Mouse (Mus musculus): ENCODE data around the gene Pcbp2.

Gene Pcbp2

DNA sequence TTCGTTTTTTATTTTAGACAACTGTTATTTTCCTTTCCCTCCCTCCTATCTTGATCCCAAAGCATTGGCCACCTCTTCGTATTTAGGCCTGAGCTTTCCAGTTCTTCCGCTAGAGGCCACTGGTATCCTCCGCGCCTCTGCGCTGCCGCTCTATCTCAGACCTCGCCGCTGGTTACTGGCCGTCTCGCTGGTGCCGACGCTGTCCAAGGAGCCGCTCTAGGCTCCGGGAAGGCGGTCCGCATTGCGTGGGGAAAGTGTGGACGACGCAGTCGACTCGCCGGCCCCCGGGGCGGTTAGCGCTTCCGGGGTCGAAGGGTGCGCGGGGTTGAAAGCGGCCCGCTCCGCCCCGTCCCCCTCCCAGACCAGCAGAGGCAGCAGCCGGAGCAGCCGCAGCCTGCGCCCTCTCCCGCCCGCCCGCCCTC lies at the start of gene Pcbp2:
TSS of gene Pcbp2 (plus strand) at position 357 of the 422 bp plus-strand sequence.
- DNase-seq: peak; percentile 96 to 98

DNA sequence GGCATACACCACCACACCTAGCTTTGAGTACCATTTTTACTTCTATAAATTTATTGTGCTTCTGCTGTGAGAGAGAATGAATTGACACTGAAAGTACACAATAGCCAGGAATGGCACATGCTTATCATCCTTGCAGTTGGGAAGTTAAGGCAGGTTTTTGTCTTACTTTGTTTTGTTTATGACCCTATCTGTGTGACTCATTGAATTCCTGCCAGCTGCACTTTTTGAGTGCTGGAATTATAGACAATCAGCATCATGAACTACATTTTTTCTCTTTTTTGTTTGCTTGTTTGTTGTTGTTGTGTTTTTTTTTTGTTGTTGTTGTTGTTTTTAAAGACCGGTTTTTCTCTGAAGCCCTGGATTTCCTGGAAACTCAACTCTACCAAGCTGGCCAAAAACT lies 49.4 kb upstream of the Pcbp2 start:
- no peak for DNase-seq

DNA sequence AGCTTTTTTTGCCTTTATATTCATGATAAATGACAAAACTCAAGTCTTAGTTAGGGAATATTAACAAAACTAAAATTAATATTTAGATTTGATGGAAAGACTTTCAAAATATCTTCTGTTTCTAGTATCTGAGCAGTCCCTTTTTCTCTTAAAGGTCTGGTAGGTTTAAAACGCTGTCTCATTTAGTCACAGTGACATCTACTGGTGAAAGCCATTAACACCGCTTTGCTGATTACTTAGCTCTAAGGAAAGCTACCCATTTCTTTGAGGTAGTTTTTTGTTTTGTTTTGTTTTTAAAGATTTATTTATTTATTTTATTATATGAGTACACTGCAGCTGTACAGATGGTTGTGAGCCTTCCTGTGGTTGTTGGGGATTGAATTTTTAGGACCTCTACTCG lies 48.9 kb upstream of the Pcbp2 start:
- DNase-seq: peak in 1 of 2 experiments; percentile 63

DNA sequence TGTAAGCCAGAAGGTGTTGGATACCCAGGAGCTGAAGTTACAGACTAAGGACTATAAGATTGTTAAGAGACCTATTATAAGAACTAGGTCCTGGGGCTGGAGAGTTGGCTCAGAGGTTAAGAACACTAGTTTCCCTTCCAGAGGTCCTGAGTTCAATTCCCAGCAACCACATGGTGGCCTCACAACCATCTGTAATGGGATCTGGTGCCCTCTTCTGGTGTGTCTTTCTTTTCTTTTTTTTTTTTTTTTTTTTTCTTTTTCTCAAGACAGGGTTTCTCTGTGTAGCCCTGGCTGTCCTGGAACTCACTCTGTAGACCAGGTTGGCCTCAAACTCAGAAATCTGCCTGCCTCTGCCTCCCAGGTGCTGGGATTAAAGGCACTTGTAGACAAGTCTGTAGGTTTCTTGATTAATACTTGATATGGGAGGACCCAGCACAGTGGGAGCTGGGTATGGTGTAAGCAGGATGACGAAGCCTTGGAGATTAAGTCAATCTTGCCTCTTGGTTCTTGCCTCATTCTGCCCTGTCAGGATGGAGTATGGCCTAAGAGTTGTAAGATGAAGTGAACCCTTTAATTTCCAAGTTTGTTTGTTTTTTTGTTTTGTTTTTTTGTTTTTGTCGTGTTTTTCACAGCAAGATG lies 46.6 kb upstream of the Pcbp2 start:
- DNase-seq: no peak

DNA sequence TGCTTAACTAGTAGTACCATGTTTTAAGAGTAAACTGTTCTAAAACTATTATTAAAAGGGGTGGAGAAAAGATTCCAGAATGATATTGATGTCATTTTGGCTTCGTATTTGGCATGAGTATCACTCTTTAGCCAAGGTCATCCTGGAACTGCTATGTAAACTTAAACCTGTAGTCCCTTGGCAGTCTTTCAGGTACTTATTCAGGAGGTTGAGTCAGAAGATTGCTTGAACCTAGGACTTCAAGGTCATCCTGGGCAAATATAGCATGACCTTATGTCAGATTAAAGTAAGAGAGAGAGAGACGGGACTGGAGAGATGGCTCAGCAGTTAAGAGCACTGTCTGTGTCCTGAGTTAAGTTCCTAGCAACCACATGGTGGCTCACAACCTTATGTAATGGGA lies 45.7 kb upstream of the Pcbp2 start:
- no peak for DNase-seq

DNA sequence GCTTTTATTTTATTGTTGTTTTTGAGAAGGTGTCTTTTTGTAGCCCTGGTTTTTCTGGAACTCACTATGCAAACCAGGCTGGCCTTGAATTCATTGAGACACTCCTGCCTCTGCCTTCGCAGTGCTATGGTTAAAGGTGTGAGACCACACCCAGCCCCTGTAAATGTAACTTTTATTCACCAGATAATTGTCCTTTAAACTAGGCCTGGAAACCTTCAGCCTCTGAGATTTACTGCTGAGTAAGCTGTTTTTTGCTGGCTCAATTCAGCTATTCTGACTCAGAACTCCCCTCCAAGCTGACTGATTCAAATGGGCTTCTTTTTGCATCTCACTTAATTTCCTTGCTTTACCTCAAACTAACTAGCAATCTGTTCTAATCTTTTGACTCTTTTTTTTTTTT lies 43.4 kb upstream of the Pcbp2 start:
- DNase-seq: no peak

DNA sequence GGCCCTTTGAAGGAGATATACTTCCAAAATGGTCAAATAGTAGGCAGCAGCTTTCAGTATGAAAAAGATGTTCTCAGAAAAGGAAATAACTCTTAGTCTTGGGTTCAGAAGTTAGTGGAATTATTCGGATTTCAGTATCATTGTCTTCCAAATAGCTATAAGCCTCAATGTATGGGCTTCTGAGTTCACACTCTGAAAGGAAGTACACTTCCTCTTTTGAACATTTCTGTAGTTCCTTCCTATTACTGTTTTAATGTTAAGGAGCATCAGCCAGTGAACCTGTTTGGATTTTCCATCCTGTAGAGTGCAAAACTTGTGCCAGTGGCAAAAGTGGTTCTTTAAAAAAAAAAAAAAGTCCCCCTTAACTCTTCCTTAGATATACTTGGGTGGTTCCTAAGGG lies 38.3 kb upstream of the Pcbp2 start:
- no peak for DNase-seq

DNA sequence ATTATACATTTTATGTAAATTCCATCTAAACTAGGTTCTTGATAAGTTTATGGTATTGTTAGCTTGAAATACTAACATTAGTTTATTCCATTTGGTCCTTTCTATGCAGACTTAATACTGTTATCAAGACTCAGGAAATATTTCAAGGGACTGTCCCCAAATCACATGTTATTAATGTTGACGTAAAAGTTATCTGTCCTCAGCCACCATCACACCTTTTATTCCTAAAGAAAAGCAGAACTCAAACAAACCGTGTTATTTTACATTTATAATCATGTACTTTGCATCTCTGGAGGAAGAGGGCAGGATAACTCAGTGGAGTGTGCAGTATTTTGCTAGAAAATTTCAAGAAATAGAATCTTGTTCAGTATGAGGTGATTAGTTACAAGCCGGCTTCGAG lies 37.2 kb upstream of the Pcbp2 start:
- no peak for DNase-seq

DNA sequence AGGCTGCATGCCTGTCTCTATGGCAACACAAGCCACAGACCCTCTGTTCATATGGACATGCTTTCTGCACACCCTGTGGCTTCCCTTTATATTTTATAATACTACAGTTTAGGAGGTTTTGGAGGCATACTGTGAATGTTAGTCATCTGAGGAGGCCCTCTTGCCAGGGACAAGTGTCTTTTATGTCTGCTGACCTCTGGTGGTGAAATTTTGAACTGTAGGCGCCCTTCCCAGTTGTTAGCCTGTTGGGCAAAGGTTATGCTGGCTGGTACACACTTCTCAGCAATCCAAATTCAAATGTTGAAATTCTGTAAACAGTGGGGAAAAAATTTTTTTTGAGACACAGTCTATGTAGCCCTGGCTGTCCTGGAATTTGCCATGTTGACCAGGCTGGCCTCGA lies 27.8 kb upstream of the Pcbp2 start:
- peak; percentile 87 to 90 for DNase-seq

DNA sequence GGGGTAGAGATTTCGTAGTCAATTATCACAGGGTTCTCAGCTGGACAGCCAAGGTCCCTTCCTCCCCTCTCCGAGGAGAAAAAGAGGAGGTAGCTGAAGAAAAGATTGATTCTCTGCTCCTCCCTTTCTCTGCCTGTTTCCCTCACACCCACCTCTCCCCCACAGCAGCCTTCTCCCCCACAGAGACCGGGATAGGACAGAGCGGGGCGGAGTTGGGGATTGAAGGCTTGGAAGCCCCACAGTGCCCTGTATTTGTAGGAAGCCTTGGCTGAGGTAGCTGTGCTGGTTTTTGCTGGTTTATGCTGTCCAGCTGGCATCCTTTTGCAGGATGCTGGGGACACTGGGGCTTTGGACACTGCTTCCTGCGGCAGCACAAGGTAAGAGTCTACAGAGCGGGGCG lies 25.2 kb upstream of the Pcbp2 start, which contains the start of gene Amhr2:
TSS of gene Amhr2 (plus strand) at position 222 of the 400 bp plus-strand sequence.
- DNase-seq: no peak

DNA sequence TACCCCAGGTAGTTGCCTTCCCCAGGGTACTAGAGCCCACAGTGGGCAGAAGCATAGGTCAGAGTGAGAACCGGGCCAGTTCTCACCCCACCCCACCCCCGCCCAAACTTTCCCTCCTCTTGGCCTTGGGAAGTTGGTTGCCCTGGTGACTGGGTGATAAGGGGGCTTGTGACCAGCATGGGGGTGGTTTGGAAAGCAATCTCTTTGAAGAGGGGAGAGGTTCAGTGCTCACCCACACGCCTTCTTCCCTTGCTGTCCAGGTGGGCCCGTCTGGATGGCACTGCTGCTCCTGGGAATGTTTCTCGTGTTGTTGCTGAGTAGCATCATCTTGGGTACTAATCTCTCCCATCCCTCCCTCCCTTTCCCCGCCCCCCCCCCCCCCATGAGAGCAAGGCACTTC lies 23.9 kb upstream of the Pcbp2 start:
- DNase-seq: no peak

DNA sequence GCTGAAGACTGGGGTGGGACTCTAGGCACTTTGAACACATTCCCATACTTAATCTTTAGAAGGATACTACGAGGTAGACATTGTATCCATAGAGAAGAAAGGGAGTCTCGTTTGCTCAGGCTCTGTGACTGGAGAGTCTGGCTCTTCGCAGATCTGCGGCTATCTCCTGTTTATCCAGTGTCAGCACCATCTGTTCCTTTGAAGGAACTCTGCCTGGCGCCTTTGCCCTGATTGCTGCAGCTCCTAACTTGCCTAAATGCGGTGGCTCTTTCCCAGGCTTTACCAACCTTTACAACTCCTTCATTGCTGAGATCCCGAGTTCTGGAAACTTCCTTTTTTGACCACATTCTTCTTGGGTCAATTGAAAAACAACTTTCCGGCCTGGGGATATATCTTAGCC lies 21.0 kb upstream of the Pcbp2 start:
- no peak for DNase-seq

DNA sequence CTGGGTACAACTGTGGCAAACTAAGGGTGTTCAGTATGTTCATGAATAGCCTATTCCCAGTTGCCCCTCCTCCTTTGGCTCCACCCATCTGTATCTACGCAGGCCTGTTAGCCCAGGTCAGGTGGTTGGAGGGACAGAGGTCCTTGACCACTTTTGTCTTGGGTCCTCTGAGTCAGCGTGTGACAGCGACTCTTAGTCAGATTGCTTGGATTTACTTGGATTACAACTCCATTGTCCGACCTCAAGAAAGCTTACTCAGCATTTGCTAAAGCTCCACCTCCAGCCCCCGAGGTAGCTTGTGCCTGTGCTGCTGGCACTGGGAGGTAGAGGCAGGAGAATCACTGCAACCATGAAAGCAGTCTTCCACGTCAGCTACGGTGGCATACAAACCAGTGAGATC lies 19.4 kb upstream of the Pcbp2 start:
- DNase-seq: no peak

DNA sequence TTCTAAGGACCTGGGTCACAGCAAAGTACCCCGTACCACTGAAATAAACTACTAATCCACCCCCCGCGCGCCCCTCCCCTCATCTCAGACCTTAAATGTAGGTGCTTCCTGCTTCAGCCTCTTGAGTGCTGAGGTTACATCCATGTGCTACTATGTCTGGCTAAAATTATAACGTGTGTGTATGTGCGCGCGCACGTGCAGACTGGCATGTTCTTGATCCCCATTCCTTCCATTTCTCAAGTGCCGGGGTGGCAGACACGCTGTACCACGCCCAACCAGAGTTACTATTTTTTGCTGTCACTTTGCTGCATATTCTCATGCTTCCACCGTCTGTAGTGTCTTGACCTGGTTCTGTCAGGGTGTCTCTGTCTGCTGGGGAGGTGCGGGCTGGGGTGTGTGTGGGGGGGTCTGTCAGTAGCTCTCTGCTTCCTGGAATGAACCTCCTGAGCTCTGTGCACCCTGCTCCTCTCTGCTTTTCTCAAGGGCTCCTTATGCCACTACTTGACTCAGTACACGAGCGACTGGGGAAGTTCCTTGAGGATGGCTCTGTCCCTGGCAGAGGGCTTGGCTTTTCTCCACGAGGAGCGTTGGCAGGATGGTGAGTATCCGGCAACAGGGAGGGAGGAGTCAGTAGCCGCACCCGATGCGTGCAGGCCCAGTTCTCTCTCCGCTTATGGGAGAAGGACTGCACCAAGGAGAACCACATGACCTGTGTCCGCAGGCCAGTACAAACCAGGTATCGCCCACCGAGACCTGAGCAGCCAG lies 18.5 kb upstream of the Pcbp2 start:
- peak in 1 of 2 experiments; percentile 46 for DNase-seq

DNA sequence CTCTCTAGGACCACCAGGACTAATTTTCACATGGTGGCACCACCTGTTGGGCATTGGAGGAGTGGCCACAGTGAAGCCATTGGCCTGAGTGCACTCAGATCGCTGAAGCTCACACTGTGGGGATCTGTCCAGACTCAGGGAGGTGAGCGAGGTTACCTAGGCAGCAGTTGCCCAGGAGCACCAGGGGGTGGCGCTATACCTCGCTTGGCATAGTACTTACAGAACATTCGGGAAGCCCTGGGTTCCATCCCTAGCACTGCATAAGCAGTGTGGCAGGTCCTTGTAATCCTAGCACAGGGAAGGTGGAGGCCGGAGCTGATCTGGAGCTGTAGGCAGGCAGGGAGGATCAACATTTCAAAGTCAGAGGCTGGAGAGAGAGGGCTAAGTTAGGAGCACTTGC lies 14.3 kb upstream of the Pcbp2 start:
- DNase-seq: peak; percentile 29 to 49

DNA sequence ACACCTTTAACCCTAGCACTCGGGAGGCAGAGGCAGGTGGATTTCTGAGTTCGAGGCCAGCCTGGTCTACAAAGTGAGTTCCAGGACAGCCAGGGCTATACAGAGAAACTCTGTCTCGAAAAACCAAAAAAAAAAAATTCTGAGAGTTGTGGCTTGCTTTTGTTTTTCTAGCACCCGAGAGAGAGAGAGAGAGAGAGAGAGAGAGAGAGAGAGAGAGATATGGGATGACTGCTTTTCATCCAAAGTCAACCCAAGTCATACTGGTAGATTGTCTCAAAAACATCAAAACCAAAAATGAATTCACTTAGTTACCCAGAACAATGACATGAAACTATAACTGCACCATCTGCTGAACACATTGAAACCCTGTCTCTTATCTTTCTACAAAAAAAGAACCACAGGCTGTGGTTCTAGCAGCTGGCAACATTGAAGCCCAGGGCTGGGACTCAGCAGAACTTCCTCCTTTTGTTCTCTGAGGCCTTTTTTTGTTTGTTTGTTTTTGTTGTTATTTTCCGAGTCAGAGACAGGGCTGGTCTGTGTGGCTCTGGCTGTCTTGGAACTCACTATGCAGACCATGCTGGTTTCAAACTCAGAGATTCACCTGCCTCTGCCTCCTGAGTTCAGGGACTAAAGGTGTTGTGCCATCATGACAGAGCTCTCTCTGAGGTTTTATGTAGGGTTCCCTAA lies 12.1 kb upstream of the Pcbp2 start:
- no peak for DNase-seq

DNA sequence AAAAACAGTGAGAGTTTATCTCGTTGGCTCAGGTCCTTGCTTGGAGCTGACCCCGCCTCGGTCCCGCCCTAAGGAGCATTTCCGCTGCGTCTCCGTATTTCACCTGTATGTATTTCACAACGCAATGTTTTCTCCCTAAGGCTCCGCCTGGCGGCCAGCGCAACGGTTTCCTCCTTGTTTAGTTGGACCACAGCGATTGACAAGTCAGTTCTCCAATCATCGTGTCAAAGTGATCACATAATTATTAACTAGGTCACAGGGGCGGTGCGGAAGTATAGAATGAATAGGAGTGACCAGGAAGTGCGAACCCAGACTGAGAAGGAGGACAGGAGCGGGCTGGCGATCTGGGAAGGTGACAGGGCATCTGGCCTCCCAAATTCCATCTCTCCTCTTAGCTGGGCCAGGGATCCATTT lies 11.4 kb upstream of the Pcbp2 start, which contains the start of gene Prr13:
TSS of gene Prr13 (plus strand) at position 125 of the 414 bp plus-strand sequence.
- DNase-seq: peak; percentile 93 to 96

DNA sequence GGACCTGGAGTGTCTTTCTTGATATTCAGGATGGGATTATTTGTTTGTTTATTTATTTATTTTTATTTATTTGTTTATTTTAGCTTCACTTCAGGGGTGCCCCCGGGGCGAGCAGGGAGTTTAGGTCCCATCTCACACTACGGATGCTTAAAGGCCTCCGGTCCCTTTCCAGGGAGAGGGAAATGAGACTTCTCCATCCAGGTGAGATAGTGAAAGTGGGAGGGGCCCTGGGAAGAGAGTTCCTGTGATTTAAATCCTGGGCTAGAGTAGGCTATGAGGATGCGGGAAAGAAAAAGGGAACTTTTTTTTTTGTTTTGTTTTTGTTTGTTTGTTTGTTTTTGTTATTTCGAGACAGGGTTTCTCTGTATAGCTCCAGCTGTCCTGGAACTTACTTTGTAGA lies 11.0 kb upstream of the Pcbp2 start:
- no peak for DNase-seq

DNA sequence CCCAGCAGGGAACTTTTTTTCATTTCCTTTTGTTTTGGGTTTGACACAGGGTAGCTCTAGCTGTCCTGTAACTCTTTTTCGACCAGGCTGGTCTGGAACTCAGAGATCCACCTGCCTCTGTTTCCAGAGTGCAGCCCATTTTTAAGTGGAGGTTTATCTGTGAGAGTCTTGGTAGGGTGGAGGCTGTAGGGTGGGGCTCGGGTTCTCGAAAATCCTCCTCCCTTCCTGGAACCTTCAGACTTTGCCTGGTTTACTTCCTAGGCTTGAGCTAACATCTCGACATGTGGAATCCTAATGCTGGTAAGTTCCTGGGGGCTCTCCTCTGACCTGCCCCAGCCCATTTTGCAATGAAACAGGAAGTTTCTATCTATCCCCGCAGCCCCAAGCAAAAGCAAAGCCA lies 10.5 kb upstream of the Pcbp2 start:
- no peak for DNase-seq

DNA sequence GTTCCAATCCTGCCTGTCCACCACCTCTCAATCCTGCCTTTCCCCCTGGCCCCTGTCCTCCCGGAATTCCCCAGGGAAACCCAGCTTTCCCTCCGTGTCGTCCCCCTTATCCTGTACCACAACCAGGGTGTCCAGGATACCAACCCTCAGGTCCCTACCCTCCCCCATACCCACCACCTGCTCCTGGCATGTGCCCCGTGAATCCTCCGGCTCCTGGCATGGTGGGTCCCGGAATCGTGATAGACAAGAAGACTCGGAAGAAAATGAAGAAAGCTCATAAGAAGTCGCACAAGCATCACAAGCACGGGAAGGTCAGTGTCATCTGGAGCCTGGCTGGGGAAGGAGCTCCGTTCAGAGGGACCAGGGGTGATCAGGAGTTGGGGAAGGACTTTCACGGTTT lies 9.9 kb upstream of the Pcbp2 start:
- peak; percentile 29 to 34 for DNase-seq

DNA sequence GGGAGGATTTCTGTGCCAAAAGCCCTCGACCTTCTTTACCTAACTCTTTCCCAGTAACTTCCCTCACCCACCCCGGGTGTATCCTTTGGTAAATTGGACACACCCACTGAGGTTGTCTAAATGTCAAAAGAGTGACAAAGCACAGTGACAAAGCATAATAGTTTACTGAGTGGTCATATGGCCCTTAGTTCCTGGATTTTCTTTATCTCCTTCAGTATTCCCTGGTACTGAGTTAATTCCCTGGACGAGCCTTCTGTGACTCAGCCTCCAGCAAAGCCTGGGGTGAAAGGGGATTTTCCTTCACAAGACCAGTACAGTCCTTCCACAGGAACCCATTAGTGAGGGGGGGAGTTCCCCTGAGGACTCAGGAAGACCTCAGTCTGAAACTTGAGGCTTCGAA lies 9.4 kb upstream of the Pcbp2 start:
- no peak for DNase-seq

DNA sequence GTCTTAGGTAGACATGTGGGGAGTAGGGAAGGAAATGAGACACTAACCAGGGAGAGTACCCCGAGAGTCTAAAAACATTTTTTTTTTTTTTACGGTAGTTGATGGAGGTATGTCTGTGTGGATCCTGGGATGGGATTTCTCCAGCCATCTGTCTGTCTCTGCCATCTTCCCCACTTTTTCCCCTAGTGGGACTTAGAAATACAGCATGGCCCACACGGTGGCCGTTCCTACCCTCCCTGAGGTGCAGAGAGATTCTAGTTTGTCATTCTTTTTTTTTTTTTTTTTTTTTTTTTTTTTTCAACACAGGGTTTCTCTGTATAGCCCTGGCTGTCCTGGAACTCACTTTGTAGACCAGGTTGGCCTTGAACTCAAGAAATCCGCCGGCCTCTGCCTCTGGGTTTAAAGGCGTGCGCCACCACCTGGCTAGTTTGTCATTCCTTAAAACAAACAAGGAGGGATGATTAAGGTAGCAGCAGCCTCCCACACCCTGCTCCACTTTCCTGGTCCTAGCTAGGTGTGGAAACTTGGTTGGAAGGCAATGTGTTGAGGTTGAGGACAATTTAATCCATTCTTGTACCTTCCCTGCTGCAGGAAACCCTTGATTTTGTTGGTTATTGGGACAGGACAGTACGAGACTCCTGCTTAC lies 8.8 kb upstream of the Pcbp2 start:
- DNase-seq: no peak

DNA sequence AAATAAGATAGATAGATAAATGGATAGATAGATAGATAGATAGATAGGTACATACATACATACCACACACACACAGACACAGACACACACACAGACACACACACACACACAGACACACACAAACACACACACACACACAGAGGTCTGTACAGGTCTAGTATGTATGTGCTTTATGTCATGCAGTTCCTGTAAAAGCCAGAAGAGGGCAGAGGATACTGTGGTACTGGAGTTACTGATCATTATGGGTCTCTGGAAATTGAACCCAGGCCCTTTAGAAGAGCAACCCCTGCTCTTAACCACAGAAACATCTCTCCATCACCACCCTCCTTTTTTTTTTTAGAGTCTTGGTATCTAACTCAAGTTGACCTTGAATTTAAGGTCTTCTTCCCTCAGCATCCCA lies 6.7 kb upstream of the Pcbp2 start:
- no peak for DNase-seq

All from cerebellum, postnatal 25 days (tissue).